Mouse (Mus musculus) heart, postnatal 0 days (tissue): ENCODE results near the gene Cers6.

Experiments
- CTCF ChIP-seq: IDR thresholded peaks from 2 replicates; pipeline ENCODE4 v1.5.1; 2016; ENCODE audit warnings: antibody characterized with exemption, control low read depth, low read depth
- EP300 ChIP-seq: IDR thresholded peaks from 2 replicates; pipeline ENCODE4 v1.6.1; 2016; ENCODE audit warnings: antibody characterized with exemption, low read depth

- no peak for TF ChIP-seq CTCF
- TF ChIP-seq EP300: no peak
Measured at GRCm38 (mm10) chr2:69134937-69135336, 273.7 kb downstream of the Cers6 start.
